In genomic region chr6:100011520-100012062, GRCm38 (mm10) we compare ENCODE assay signal across 8 mouse cellular contexts.
DNase-seq lines count a peak whose midpoint lies in the region; ATAC-seq and TF ChIP-seq lines count a peak whose summit lies in the region.

No protein-coding gene starts in this region.

- peak; percentile 50; the same call in 1 of the 2 replicates for ATAC-seq in midbrain, embryonic 11.5 days (ENCODE audit: low FRiP score)
- peak; percentile 83 for ATAC-seq in hindbrain, postnatal 0 days

- no peak overlapping the region for H3K27ac ChIP-seq in midbrain, embryonic 11.5 days (ENCODE audit: low read depth, low read length)
- H3K27ac ChIP-seq in midbrain, embryonic 10.5 days (replicated peaks) = no peak overlapping the region; the same call in 1 of the 2 replicates
- peak overlapping the region; percentile 32; the same call in 1 of the 2 replicates for H3K27ac ChIP-seq in hindbrain, postnatal 0 days

- H3K4me3 ChIP-seq in midbrain, embryonic 11.5 days (ENCODE audit: low read depth, low read length) = no peak overlapping the region
- H3K4me3 ChIP-seq in midbrain, embryonic 10.5 days = no peak overlapping the region
- no peak overlapping the region for H3K4me3 ChIP-seq in hindbrain, postnatal 0 days (ENCODE audit: low read length)

- H3K36me3 ChIP-seq in midbrain, embryonic 11.5 days (ENCODE audit: control insufficient read depth, insufficient read depth, low read length) = no peaks in the 10 kb centered on the region
- no peaks in the 10 kb centered on the region for H3K36me3 ChIP-seq in midbrain, embryonic 10.5 days
- H3K36me3 ChIP-seq in hindbrain, postnatal 0 days (ENCODE audit: insufficient read depth, low read length) = no peaks in the 10 kb centered on the region

- H3K27me3 ChIP-seq in midbrain, embryonic 11.5 days (ENCODE audit: control insufficient read depth, insufficient read depth, low read length) = no peaks in the 10 kb centered on the region
- peaks cover 67% of the 10 kb centered on the region for H3K27me3 ChIP-seq in midbrain, embryonic 10.5 days (ENCODE audit: low read depth, poor library complexity, severe bottlenecking)
- no peaks in the 10 kb centered on the region for H3K27me3 ChIP-seq in hindbrain, postnatal 0 days (ENCODE audit: insufficient read depth, low read length)

- H3K4me1 ChIP-seq in midbrain, embryonic 11.5 days (ENCODE audit: control insufficient read depth, insufficient read depth, low read length) = peaks cover 5% of the 10 kb centered on the region; the same call in 1 of the 2 replicates
- H3K4me1 ChIP-seq in midbrain, embryonic 10.5 days = peaks cover 10% of the 10 kb centered on the region
- H3K4me1 ChIP-seq in hindbrain, postnatal 0 days (ENCODE audit: insufficient read depth, low read length) = peaks cover 14% of the 10 kb centered on the region

- no peaks in the 10 kb centered on the region for H3K9me3 ChIP-seq in midbrain, embryonic 11.5 days (ENCODE audit: control insufficient read depth, low read length)
- no peaks in the 10 kb centered on the region for H3K9me3 ChIP-seq in midbrain, embryonic 10.5 days (replicated peaks)
- no peaks in the 10 kb centered on the region for H3K9me3 ChIP-seq in hindbrain, postnatal 0 days (ENCODE audit: low read length)

- 45% methylated on average over 17 of the region's 17 CpGs for WGBS in midbrain, embryonic 11.5 days
- 58% methylated on average over 17 of the region's 17 CpGs for WGBS in midbrain, embryonic 10.5 days
- 9% methylated on average over 17 of the region's 17 CpGs for WGBS in hindbrain, postnatal 0 days

- H3K9ac ChIP-seq in midbrain, embryonic 11.5 days (ENCODE audit: low read length) = no peak overlapping the region
- H3K9ac ChIP-seq in hindbrain, postnatal 0 days (replicated peaks; ENCODE audit: low read length) = no peak overlapping the region

- H3K4me2 ChIP-seq in midbrain, embryonic 11.5 days = no peak overlapping the region
- H3K4me2 ChIP-seq in hindbrain, postnatal 0 days (ENCODE audit: low read depth, low read length) = peak overlapping the region; percentile 45

- no peak for TF ChIP-seq CTCF in hindbrain, postnatal 0 days (IDR thresholded peaks at IDR 0.05; ENCODE audit: low read depth)

- no peak for DNase-seq in midbrain, embryonic 11.5 days (ENCODE audit: low spot score, missing footprints)
- DNase-seq in midbrain, embryonic 10.5 days (ENCODE audit: low spot score) = no peak
- DNase-seq in frontal cortex, postnatal 36 days (ENCODE audit: low spot score in 2 of 2) = peak; percentile 44 to 49
- DNase-seq in hindbrain, postnatal 0 days (ENCODE audit: low spot score) = peak; percentile 74
- DNase-seq in layer of hippocampus, postnatal 25 days (ENCODE audit: extremely low spot score in 1 of 2, low spot score in 1 of 2) = peak; percentile 34 to 43
- peak; percentile 63 for DNase-seq in lung, postnatal 14 days
- peak; percentile 33 for DNase-seq in right cerebral cortex, postnatal 25 days
- DNase-seq in gastrocnemius, postnatal 25 days = no peak

Comparison
In these comparisons a context has a peak if more than half of its experiments do, and no peak if none do; other contexts are left out.
1. DNase-seq: peak in frontal cortex, postnatal 36 days (2 of 2), hindbrain, postnatal 0 days (single experiment), layer of hippocampus, postnatal 25 days (2 of 2), lung, postnatal 14 days (single experiment) and right cerebral cortex, postnatal 25 days (single experiment); none in midbrain, embryonic 11.5 days (single experiment), midbrain, embryonic 10.5 days (single experiment) and gastrocnemius, postnatal 25 days (single experiment).